Mouse (Mus musculus) heart, embryonic 16.5 days (tissue): Measurements from ENCODE around the gene Ryr3. TPM values are rescaled to one million over a fixed set of nuclear protein-coding genes. Genes with fewer than 3 reads are reported as not detected.

ENCODE experiments used
- microRNA-seq: library from miRNA; unstranded; fragments of <30 nt; microRNA quantifications from one replicate; pipeline ENCODE4, GENCODE M21; 2017
- polyA plus RNA-seq: library from polyadenylated mRNA; unstranded; fragments of >200 nt; fragmentation: Nextera tagmentation; extraction: Ambion mirVana; gene quantifications from 2 replicates; pipeline ENCODE4 v1.2.1, GENCODE M21; 2015

Gene Ryr3
- polyA plus RNA-seq, 1 experiment from 2014 or later: 2.7 TPM

Small RNA genes within 50 kb of the gene (microRNA-seq; reads per million reads assigned to microRNA genes)
- gene Gm44374: not detected

Other genes with a start within 250 kb of the Ryr3 start
- gene Tmco5b, start 68.6 kb upstream of the Ryr3 start, polyA plus RNA-seq: not detected in 2 replicates
- 1.2 and 1.4 TPM in 2 replicates for gene Fmn1, start 110.6 kb upstream of the Ryr3 start, polyA plus RNA-seq